Mouse (Mus musculus) limb, embryonic 11.5 days (tissue): ENCODE data around the gene Hils1. TPM values are rescaled to one million over a fixed set of nuclear protein-coding genes. Genes with fewer than 3 reads are reported as not detected.
A peak's percentile ranks its signal among the peaks of the same experiment; 100 is the strongest.

Experiments
- ATAC-seq: fragments of 200-750 bp; cut with Nextera tagmentation; 2 replicates; pipeline ENCODE4 v1.8.0; 2017; ENCODE audit warnings: low read depth; ENCODE audit not compliant: insufficient number of reproducible peaks, low FRiP score, low TSS enrichment
- DNase-seq: peaks from one replicate; pipeline ENCODE4 v3.0.0-alpha.2; 2015; ENCODE audit warnings: low spot score
- H3K27ac ChIP-seq: fragments of 300-500 bp; sonication (generic); replicated peaks from 2 replicates; pipeline ENCODE4 v1.5.1; 2014; ENCODE audit warnings: low read depth, mild to moderate bottlenecking, low read length
- H3K27me3 ChIP-seq: fragments of 300-500 bp; sonication (generic); 2 replicates; pipeline ENCODE4 v1.6.1; 2014; ENCODE audit warnings: mild to moderate bottlenecking, low read length, mixed read lengths; ENCODE audit not compliant: control insufficient read depth, insufficient read depth
- H3K36me3 ChIP-seq: fragments of 300-500 bp; sonication (generic); 2 replicates; pipeline ENCODE4 v1.6.1; 2014; ENCODE audit warnings: mild to moderate bottlenecking, low read length, moderate library complexity, mixed read lengths; ENCODE audit not compliant: control insufficient read depth, insufficient read depth
- H3K4me1 ChIP-seq: fragments of 300-500 bp; sonication (generic); 2 replicates; pipeline ENCODE4 v1.6.1; 2014; ENCODE audit warnings: low read length, mixed read lengths; ENCODE audit not compliant: control insufficient read depth, insufficient read depth
- H3K4me2 ChIP-seq: fragments of 300-500 bp; sonication (generic); 2 replicates; pipeline ENCODE4 v1.6.1; 2014; ENCODE audit warnings: low read depth, mild to moderate bottlenecking, moderate library complexity; ENCODE audit not compliant: severe bottlenecking
- H3K4me3 ChIP-seq: fragments of 300-500 bp; sonication (generic); 2 replicates; pipeline ENCODE4 v1.5.1; 2014; ENCODE audit warnings: low read depth, low read length
- H3K9ac ChIP-seq: fragments of 300-500 bp; sonication (generic); 2 replicates; pipeline ENCODE4 v1.6.1; 2014; ENCODE audit warnings: mild to moderate bottlenecking, low read length
- H3K9me3 ChIP-seq: fragments of 300-500 bp; sonication (generic); 2 replicates; pipeline ENCODE4 v1.6.1; 2016; ENCODE audit warnings: low read length; ENCODE audit not compliant: control insufficient read depth
- WGBS: fragments of 180-500 bp; shearing (Covaris S2); extraction: QIAGEN DNeasy Blood & Tissue Kit; methylation state at CpG from one replicate; pipeline ENCODE4 v1.1.7; 2014; 5-methylcytosine and 5-hydroxymethylcytosine counted together
- polyA plus RNA-seq: library from polyadenylated mRNA; unstranded; fragments of >200 nt; fragmentation: Nextera tagmentation; extraction: Ambion mirVana; gene quantifications from 2 replicates; pipeline ENCODE4 v1.2.1, GENCODE M21; 2014

The Hils1 gene
- polyA plus RNA-seq = not detected in 2 replicates

GRCm38 (mm10) chr11:94967419-94967818 lies at the start of gene Hils1:
Gene Hils1, plus strand, starts transcription at chr11:94967593.
- H3K4me2 ChIP-seq = no peak within 1 kb of the TSS
- DNase-seq = no peak
- H3K4me3 ChIP-seq = no peak within 1 kb of the TSS
- no peak for ATAC-seq
- H3K27ac ChIP-seq = no peak within 1 kb of the TSS
- H3K27me3 ChIP-seq = no peaks in the 10 kb centered on the region
- H3K4me1 ChIP-seq = no peaks in the 10 kb centered on the region
- no peak within 1 kb of the TSS for H3K9ac ChIP-seq
- WGBS = 51% methylated on average over 4 of the region's 4 CpGs
- H3K36me3 ChIP-seq = no peaks in the 10 kb centered on the region
- H3K9me3 ChIP-seq = no peaks in the 10 kb centered on the region

- Histone ChIP-seq H3K27ac (no peak overlapping the region), H3K27me3 (no peaks in the 10 kb centered on the region), H3K4me3 (no peak overlapping the region), H3K9me3 (no peaks in the 10 kb centered on the region), H3K36me3 (no peaks in the 10 kb centered on the region), H3K9ac (no peak overlapping the region), H3K4me1 (peaks cover 10% of the 10 kb centered on the region), H3K4me2 (no peak overlapping the region)
- DNase-seq (no peak), ATAC-seq (no peak)
- 83% methylated on average over 6 of the region's 6 CpGs for WGBS
These were observed 49.7 kb upstream of the Hils1 start for GRCm38 (mm10) chr11:94917717-94918116.

GRCm38 (mm10) chr11:94920996-94921401 lies 46.4 kb upstream of the Hils1 start:
- DNase-seq (no peak), ATAC-seq (no peak)
- Histone ChIP-seq H3K4me3 (no peak overlapping the region), H3K36me3 (no peaks in the 10 kb centered on the region), H3K4me1 (peaks cover 7% of the 10 kb centered on the region), H3K9ac (no peak overlapping the region), H3K27me3 (no peaks in the 10 kb centered on the region), H3K27ac (no peak overlapping the region), H3K4me2 (no peak overlapping the region), H3K9me3 (no peaks in the 10 kb centered on the region)
- WGBS = 44% methylated on average over 6 of the region's 6 CpGs

GRCm38 (mm10) chr11:94924977-94925376 lies 42.4 kb upstream of the Hils1 start:
- H3K4me3 ChIP-seq = no peak overlapping the region
- DNase-seq = no peak
- WGBS = 92% methylated on average over 4 of the region's 4 CpGs
- no peaks in the 10 kb centered on the region for H3K9me3 ChIP-seq
- H3K4me1 ChIP-seq = peaks cover 24% of the 10 kb centered on the region
- no peak overlapping the region for H3K27ac ChIP-seq
- no peaks in the 10 kb centered on the region for H3K27me3 ChIP-seq
- no peaks in the 10 kb centered on the region for H3K36me3 ChIP-seq
- ATAC-seq = no peak
- no peak overlapping the region for H3K9ac ChIP-seq
- H3K4me2 ChIP-seq = no peak overlapping the region

- 54% methylated on average over 11 of the region's 11 CpGs for WGBS
- H3K9me3 ChIP-seq = no peaks in the 10 kb centered on the region
- no peak for DNase-seq
- H3K4me1 ChIP-seq = peaks cover 33% of the 10 kb centered on the region
- no peak overlapping the region for H3K4me2 ChIP-seq
- H3K36me3 ChIP-seq = no peaks in the 10 kb centered on the region
- ATAC-seq = no peak
- H3K4me3 ChIP-seq = no peak overlapping the region
- H3K27me3 ChIP-seq = no peaks in the 10 kb centered on the region
- no peak overlapping the region for H3K9ac ChIP-seq
- H3K27ac ChIP-seq = no peak overlapping the region
These were observed 41.0 kb upstream of the Hils1 start for GRCm38 (mm10) chr11:94926431-94926830.

- ATAC-seq = no peak
- peak; percentile 37 for DNase-seq
- Histone ChIP-seq H3K27ac (peak overlapping the region; percentile 91), H3K9me3 (no peaks in the 10 kb centered on the region), H3K4me2 (no peak overlapping the region), H3K4me1 (peaks cover 33% of the 10 kb centered on the region), H3K36me3 (no peaks in the 10 kb centered on the region), H3K4me3 (no peak overlapping the region), H3K9ac (no peak overlapping the region), H3K27me3 (no peaks in the 10 kb centered on the region)
- 22% methylated on average over 5 of the region's 5 CpGs for WGBS
These were observed 39.6 kb upstream of the Hils1 start for GRCm38 (mm10) chr11:94927771-94928291.

- no peaks in the 10 kb centered on the region for H3K9me3 ChIP-seq
- peak overlapping the region; percentile 38 for H3K4me2 ChIP-seq
- H3K27me3 ChIP-seq = no peaks in the 10 kb centered on the region
- DNase-seq = peak; percentile 98
- H3K4me3 ChIP-seq = no peak overlapping the region
- 2% methylated on average over 13 of the region's 13 CpGs for WGBS
- H3K9ac ChIP-seq = no peak overlapping the region
- no peaks in the 10 kb centered on the region for H3K36me3 ChIP-seq
- peaks cover 43% of the 10 kb centered on the region for H3K4me1 ChIP-seq
- peak overlapping the region; percentile 91 for H3K27ac ChIP-seq
- ATAC-seq = peak; percentile 93
These were observed 38.6 kb upstream of the Hils1 start for GRCm38 (mm10) chr11:94928820-94929219.

GRCm38 (mm10) chr11:94929599-94929998 lies 37.8 kb upstream of the Hils1 start:
- ATAC-seq (no peak), DNase-seq (peak; percentile 49)
- peak overlapping the region; percentile 91 for H3K27ac ChIP-seq
- H3K4me2 ChIP-seq = no peak overlapping the region
- peaks cover 50% of the 10 kb centered on the region for H3K4me1 ChIP-seq
- no peaks in the 10 kb centered on the region for H3K27me3 ChIP-seq
- 18% methylated on average over 9 of the region's 9 CpGs for WGBS
- H3K9me3 ChIP-seq = no peaks in the 10 kb centered on the region
- no peaks in the 10 kb centered on the region for H3K36me3 ChIP-seq
- H3K9ac ChIP-seq = no peak overlapping the region
- H3K4me3 ChIP-seq = no peak overlapping the region

GRCm38 (mm10) chr11:94930151-94930550 lies 37.2 kb upstream of the Hils1 start:
- Histone ChIP-seq H3K9me3 (no peaks in the 10 kb centered on the region), H3K27ac (peak overlapping the region; percentile 56), H3K4me3 (no peak overlapping the region), H3K4me1 (peaks cover 51% of the 10 kb centered on the region), H3K36me3 (no peaks in the 10 kb centered on the region), H3K9ac (no peak overlapping the region), H3K27me3 (no peaks in the 10 kb centered on the region), H3K4me2 (no peak overlapping the region)
- 21% methylated on average over 4 of the region's 4 CpGs for WGBS
- peak; percentile 59 for DNase-seq
- ATAC-seq = no peak
